8 mouse cellular contexts compared by ENCODE assay signal in genomic region chr13:55446483-55447105, GRCm38 (mm10). TPM values are rescaled to one million over a fixed set of nuclear protein-coding genes. Genes with fewer than 3 reads are reported as not detected.
DNase-seq lines count a peak whose midpoint lies in the region; ATAC-seq lines count a peak whose summit lies in the region.

No protein-coding gene starts in this region.

- H3K36me3 ChIP-seq in kidney, embryonic 16.5 days (ENCODE audit: insufficient read depth, low read length) = peaks cover 12% of the 10 kb centered on the region

- peaks cover 30% of the 10 kb centered on the region for H3K4me1 ChIP-seq in kidney, embryonic 16.5 days (ENCODE audit: insufficient read depth, low read length)

- no peak for ATAC-seq in kidney, embryonic 16.5 days (ENCODE audit: low FRiP score, low TSS enrichment)
- 0 out of 2 replicates have a peak, but pooled peaks have one; percentile 14 for ATAC-seq in common myeloid progenitor, adult 5-6 weeks (replicated peaks; ENCODE audit: low read depth, poor library complexity, severe bottlenecking)

- no peaks in the 10 kb centered on the region for H3K27me3 ChIP-seq in kidney, embryonic 16.5 days (ENCODE audit: insufficient read depth, low read length)

- no peak for DNase-seq in kidney, adult 8-10 months
- peak; percentile 56 for DNase-seq in induced T-regulatory cell, adult 2 months (ENCODE audit: low read depth)
- peak; percentile 37 for DNase-seq in naive thymus-derived CD4-positive, alpha-beta T cell, adult 2 months (ENCODE audit: low read depth)
- no peak for DNase-seq in cerebellum, adult 9-10 months
- DNase-seq in adrenal gland, postnatal 4 days (ENCODE audit: low spot score in 2 of 2) = no peak
- no peak for DNase-seq in right cerebral cortex, postnatal 4 days

- H3K4me3 ChIP-seq in kidney, embryonic 16.5 days (ENCODE audit: low read length) = peak overlapping the region; percentile 85

- WGBS in kidney, embryonic 16.5 days = 79% methylated on average over 6 of the region's 6 CpGs

- peak overlapping the region; percentile 81 for H3K4me2 ChIP-seq in kidney, embryonic 16.5 days (replicated peaks; ENCODE audit: low read depth, low read length)

- no peak overlapping the region for H3K27ac ChIP-seq in kidney, embryonic 16.5 days (ENCODE audit: low read length)

- no peaks in the 10 kb centered on the region for H3K9me3 ChIP-seq in kidney, embryonic 16.5 days (ENCODE audit: low read length)

- peak overlapping the region; percentile 94 for H3K9ac ChIP-seq in kidney, embryonic 16.5 days (replicated peaks; ENCODE audit: low read length)

RNA-seq across cellular contexts. Expression of gene Grk6, which starts 1.7 kb away (rescaled TPM):
- 17.4 and 25.6 TPM in 2 replicates for polyA plus RNA-seq in kidney, embryonic 16.5 days (2015; fragmentation: Nextera tagmentation; extraction: Ambion mirVana)
- 68.9 and 84.5 TPM in 2 replicates for total RNA-seq in common myeloid progenitor, adult 5-6 weeks (2017)
- 10 to 100 TPM; 54.3 to 56.7 TPM for total RNA-seq in adrenal gland, postnatal 4 days (2021)

RNA-seq across cellular contexts. Expression of gene Prr7, which starts 17.5 kb away (rescaled TPM):
- polyA plus RNA-seq in kidney, embryonic 16.5 days (2015; fragmentation: Nextera tagmentation; extraction: Ambion mirVana) = 0.37 and 0.59 TPM in 2 replicates
- total RNA-seq in common myeloid progenitor, adult 5-6 weeks (2017) = 0.27 TPM in 1 of 2 replicates, not detected in the other
- 1 to 10 TPM; 6.4 to 8.0 TPM for total RNA-seq in adrenal gland, postnatal 4 days (2021)

RNA-seq across cellular contexts. Expression of gene F12, which starts 20.0 kb away (rescaled TPM):
- polyA plus RNA-seq in kidney, embryonic 16.5 days (2015; fragmentation: Nextera tagmentation; extraction: Ambion mirVana) = 0.28 and 0.79 TPM in 2 replicates
- not detected in 2 replicates for total RNA-seq in common myeloid progenitor, adult 5-6 weeks (2017)
- 10 to 100 TPM in 1 of 2 experiments, 1 to 10 TPM in 1; 1.3 to 36.6 TPM for total RNA-seq in adrenal gland, postnatal 4 days (2021)

RNA-seq across cellular contexts. Expression of gene Pfn3, which starts 31.6 kb away (rescaled TPM):
- polyA plus RNA-seq in kidney, embryonic 16.5 days (2015; fragmentation: Nextera tagmentation; extraction: Ambion mirVana) = 0.46 TPM in 1 of 2 replicates, not detected in the other
- total RNA-seq in common myeloid progenitor, adult 5-6 weeks (2017) = not detected in 2 replicates
- total RNA-seq in adrenal gland, postnatal 4 days (2021) = not detected

RNA-seq across cellular contexts. Expression of gene Dbn1, which starts 41.3 kb away (rescaled TPM):
- polyA plus RNA-seq in kidney, embryonic 16.5 days (2015; fragmentation: Nextera tagmentation; extraction: Ambion mirVana) = 177 and 194 TPM in 2 replicates
- 1.1 and 5.3 TPM in 2 replicates for total RNA-seq in common myeloid progenitor, adult 5-6 weeks (2017)
- total RNA-seq in adrenal gland, postnatal 4 days (2021) = 10 to 100 TPM; 56.4 to 75.6 TPM

Comparison
In these comparisons a context has a peak if more than half of its experiments do, and no peak if none do; other contexts are left out.
1. DNase-seq: peak in induced T-regulatory cell, adult 2 months (single experiment) and naive thymus-derived CD4-positive, alpha-beta T cell, adult 2 months (single experiment); none in kidney, adult 8-10 months (0 of 2), cerebellum, adult 9-10 months (single experiment), adrenal gland, postnatal 4 days (0 of 2) and right cerebral cortex, postnatal 4 days (single experiment).